Mouse (Mus musculus): ENCODE results near the gene Cc2d1b.

The Cc2d1b gene

DNA sequence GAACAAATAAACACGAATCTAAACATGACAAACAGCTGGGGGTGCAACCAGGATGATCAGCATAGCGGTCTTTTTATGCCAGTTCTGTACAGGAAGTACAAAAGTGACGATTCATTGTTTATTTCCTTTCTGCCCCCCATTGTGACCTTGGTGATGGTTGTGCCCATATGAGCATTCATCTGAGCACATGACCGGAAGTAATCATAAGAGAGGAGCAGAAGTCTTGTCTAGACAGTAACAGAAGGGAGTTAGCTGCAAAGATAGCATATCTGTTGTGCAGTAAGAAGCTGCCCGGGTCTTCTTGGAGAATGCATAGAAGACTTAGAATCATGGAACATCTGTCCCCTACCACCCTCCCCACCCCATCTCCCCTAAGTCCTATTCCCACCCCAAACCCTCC, 19.0 kb downstream of the Cc2d1b start:
- no peak for DNase-seq (ENCODE audit: low spot score)

DNA sequence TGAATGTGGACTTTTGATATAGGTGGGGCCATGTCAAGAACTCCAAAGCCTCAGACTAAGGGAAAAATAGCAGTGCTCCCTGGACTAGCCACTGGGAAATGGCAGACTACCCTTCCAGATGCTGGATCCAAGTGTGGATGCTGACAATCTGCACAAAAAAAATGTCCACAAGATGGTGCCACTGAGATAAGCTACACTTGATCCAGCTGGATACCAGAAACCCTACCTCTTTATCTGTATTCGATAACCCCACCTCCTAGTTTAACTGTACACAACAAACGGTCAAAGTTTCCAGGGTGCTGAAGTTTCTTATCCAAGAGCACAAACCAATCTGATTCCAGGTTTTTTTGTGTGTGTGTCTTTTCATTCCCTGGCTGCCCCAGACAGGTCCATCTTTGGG, 44.7 kb downstream of the Cc2d1b start:
- no peak for DNase-seq (ENCODE audit: low spot score)
